Mouse (Mus musculus) midbrain, postnatal 0 days (tissue): ENCODE results near the gene Fam151a. TPM values are rescaled to one million over a fixed set of nuclear protein-coding genes. Genes with fewer than 3 reads are reported as not detected.

ENCODE experiments used
- ATAC-seq: fragments of 200-750 bp; cut with Nextera tagmentation; 2 replicates; pipeline ENCODE4 v1.8.0; 2017; ENCODE audit warnings: moderate number of reproducible peaks, mild to moderate bottlenecking, moderate TSS enrichment, moderate library complexity; ENCODE audit not compliant: low FRiP score
- DNase-seq: peaks from one replicate; pipeline ENCODE4 v3.0.0-alpha.2; 2015; ENCODE audit warnings: low spot score
- H3K27ac ChIP-seq: fragments of 300-500 bp; sonication (generic); 2 replicates; pipeline ENCODE4 v1.5.1; 2014; ENCODE audit warnings: low read depth, mild to moderate bottlenecking, low read length, mixed read lengths
- H3K27me3 ChIP-seq: fragments of 300-500 bp; sonication (generic); 2 replicates; pipeline ENCODE4 v1.6.1; 2014; ENCODE audit warnings: low read length, control low read depth, mixed read lengths; ENCODE audit not compliant: insufficient read depth
- H3K36me3 ChIP-seq: fragments of 300-500 bp; sonication (generic); 2 replicates; pipeline ENCODE4 v1.6.1; 2014; ENCODE audit warnings: low read length, control low read depth, mixed read lengths; ENCODE audit not compliant: insufficient read depth
- H3K4me1 ChIP-seq: fragments of 300-500 bp; sonication (generic); 2 replicates; pipeline ENCODE4 v1.6.1; 2014; ENCODE audit warnings: mild to moderate bottlenecking, control low read depth, antibody characterized with exemption, low read length, mixed read lengths; ENCODE audit not compliant: insufficient read depth
- H3K4me2 ChIP-seq: fragments of 300-500 bp; sonication (generic); 2 replicates; pipeline ENCODE4 v1.6.1; 2014; ENCODE audit warnings: low read depth, mild to moderate bottlenecking, low read length, mixed read lengths; ENCODE audit not compliant: poor library complexity, severe bottlenecking
- H3K4me3 ChIP-seq: fragments of 300-500 bp; sonication (generic); 2 replicates; pipeline ENCODE4 v1.5.1; 2014; ENCODE audit warnings: low read depth, mild to moderate bottlenecking, low read length, moderate library complexity
- H3K9ac ChIP-seq: fragments of 300-500 bp; sonication (generic); replicated peaks from 2 replicates; pipeline ENCODE4 v1.6.1; 2014; ENCODE audit warnings: mild to moderate bottlenecking, low read length, moderate library complexity, mixed read lengths; ENCODE audit not compliant: poor library complexity, severe bottlenecking
- H3K9me3 ChIP-seq: fragments of 300-500 bp; sonication (generic); 2 replicates; pipeline ENCODE4 v1.6.1; 2016; ENCODE audit warnings: low read length, control low read depth
- CTCF ChIP-seq: IDR thresholded peaks from 2 replicates; pipeline ENCODE4 v1.5.1; 2016; ENCODE audit warnings: antibody characterized with exemption, mild to moderate bottlenecking
- WGBS: fragments of 180-500 bp; shearing (Covaris S2); extraction: QIAGEN DNeasy Blood & Tissue Kit; methylation state at CpG from one replicate; pipeline ENCODE4 v1.1.7; 2014; 5-methylcytosine and 5-hydroxymethylcytosine counted together
- polyA plus RNA-seq: library from polyadenylated mRNA; unstranded; fragments of >200 nt; fragmentation: Nextera tagmentation; extraction: Ambion mirVana; gene quantifications from 2 replicates; pipeline ENCODE4 v1.2.1, GENCODE M21; 2015
- total RNA-seq: library from RNA; depleted of rRNA; stranded (reverse); fragments of >200 nt; gene quantifications from 2 replicates; pipeline ENCODE4 v1.2.3, GENCODE M21; 2014

The Fam151a gene
- total and polyA plus RNA-seq, 2 experiments from 2014 or later: not detected

- no peak for ATAC-seq
- peak overlapping the region; percentile 19; the same call in 1 of the 2 replicates for H3K9ac ChIP-seq
Observed at GRCm38 (mm10) chr4:106704416-106704815, 29.3 kb upstream of the Fam151a start.

GRCm38 (mm10) chr4:106705096-106705665, 28.5 kb upstream of the Fam151a start:
- Histone ChIP-seq H3K27ac (peak overlapping the region; percentile 74), H3K9ac (peak overlapping the region; percentile 33; the same call in 1 of the 2 replicates), H3K4me3 (no peak overlapping the region), H3K9me3 (no peaks in the 10 kb centered on the region), H3K4me1 (peaks cover 18% of the 10 kb centered on the region), H3K36me3 (no peaks in the 10 kb centered on the region), H3K27me3 (no peaks in the 10 kb centered on the region), H3K4me2 (no peak overlapping the region)
- WGBS: 32% methylated on average over 8 of the region's 8 CpGs
- TF ChIP-seq CTCF: no peak
- no peak for ATAC-seq
- DNase-seq: peak; percentile 9

More at GRCm38 (mm10) chr4:106704416-106704815, 29.3 kb upstream of the Fam151a start:
- Histone ChIP-seq H3K4me1 (peaks cover 25% of the 10 kb centered on the region), H3K36me3 (no peaks in the 10 kb centered on the region), H3K4me2 (no peak overlapping the region), H3K27me3 (no peaks in the 10 kb centered on the region), H3K4me3 (no peak overlapping the region), H3K9me3 (no peaks in the 10 kb centered on the region), H3K27ac (peak overlapping the region; percentile 74)
- TF ChIP-seq CTCF: no peak
- WGBS: 28% methylated on average over 11 of the region's 11 CpGs
- peak; percentile 77 for DNase-seq

DNA sequence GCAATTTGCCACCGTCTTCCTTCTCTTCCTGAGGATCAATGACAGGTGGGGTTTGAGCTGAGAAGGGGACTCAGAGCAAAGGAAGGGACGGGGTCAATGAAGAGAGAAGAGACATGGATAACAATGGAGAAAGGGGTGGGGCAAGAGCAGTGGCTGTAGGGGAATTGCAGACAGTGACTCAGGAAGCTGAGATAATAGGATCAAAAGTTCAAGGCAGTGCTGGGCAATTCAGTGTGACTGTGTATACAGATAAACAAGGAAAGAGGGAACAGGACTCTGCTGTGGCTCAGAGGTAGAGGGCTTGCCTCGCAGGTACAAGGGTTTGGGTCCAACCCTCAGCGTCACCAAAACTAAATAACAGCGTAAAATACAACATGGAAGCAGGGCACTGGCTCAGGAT, 25.7 kb upstream of the Fam151a start:
- Histone ChIP-seq H3K36me3 (no peaks in the 10 kb centered on the region), H3K4me2 (peak overlapping the region; percentile 34), H3K4me1 (peaks cover 13% of the 10 kb centered on the region), H3K27me3 (no peaks in the 10 kb centered on the region), H3K9me3 (no peaks in the 10 kb centered on the region), H3K4me3 (no peak overlapping the region), H3K9ac (no peak overlapping the region), H3K27ac (no peak overlapping the region)
- ATAC-seq: no peak
- 38% methylated on average over 5 of the region's 5 CpGs for WGBS
- no peak for DNase-seq
- no peak for TF ChIP-seq CTCF

DNA sequence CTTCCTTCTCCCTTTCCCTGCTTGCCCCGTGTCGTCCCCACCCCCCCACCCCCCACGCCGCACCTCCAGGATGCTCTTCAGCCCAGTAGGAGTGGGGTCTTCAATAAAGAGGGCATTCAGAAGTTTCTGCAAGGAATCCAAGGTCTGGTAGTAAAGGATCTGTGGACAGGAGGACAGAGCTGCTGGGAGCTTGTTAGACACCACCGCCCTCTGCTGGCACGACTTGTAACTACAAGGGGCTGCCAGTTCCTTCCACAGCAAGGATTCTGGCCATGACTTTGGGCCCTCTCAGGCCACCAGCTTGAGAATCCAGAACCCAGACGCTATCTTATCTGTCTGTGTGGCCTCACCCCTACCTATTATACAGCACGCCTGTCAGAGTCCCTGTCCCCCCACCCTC, 25.3 kb upstream of the Fam151a start:
- no peaks in the 10 kb centered on the region for H3K27me3 ChIP-seq
- peak; percentile 95 for TF ChIP-seq CTCF
- no peak overlapping the region for H3K4me3 ChIP-seq
- ATAC-seq: peak; percentile 48; the same call in 1 of the 2 replicates
- WGBS: 0% methylated on average over 6 of the region's 8 CpGs
- H3K36me3 ChIP-seq: no peaks in the 10 kb centered on the region
- H3K4me2 ChIP-seq: peak overlapping the region; percentile 34
- H3K9ac ChIP-seq: no peak overlapping the region
- no peaks in the 10 kb centered on the region for H3K9me3 ChIP-seq
- DNase-seq: peak; percentile 80
- H3K27ac ChIP-seq: no peak overlapping the region
- peaks cover 13% of the 10 kb centered on the region for H3K4me1 ChIP-seq

DNA sequence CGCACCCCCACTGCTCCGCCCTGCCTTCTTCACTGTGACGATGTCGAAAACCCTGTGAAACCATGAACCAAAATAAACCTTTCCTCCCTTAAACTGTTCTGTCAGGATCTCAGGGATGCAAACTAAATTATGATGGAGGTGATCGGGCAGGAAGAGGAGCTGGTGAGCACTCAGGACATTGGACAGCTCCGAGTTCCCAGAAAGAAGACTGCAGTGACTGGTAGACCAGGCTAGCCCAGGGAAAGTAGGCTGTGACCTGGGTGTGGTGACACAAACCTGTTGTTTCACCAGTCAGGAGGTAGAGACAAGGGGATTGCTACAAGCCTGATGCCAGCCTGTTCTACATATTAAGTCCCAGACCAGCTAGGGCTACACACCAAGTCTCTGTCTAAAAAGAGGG, 20.1 kb upstream of the Fam151a start:
- no peak for TF ChIP-seq CTCF
- H3K9ac ChIP-seq: no peak overlapping the region

GRCm38 (mm10) chr4:106720631-106721030, 13.1 kb upstream of the Fam151a start:
- ATAC-seq (no peak), DNase-seq (no peak)
- Histone ChIP-seq H3K27me3 (no peaks in the 10 kb centered on the region), H3K27ac (no peak overlapping the region), H3K4me2 (no peak overlapping the region), H3K4me3 (no peak overlapping the region), H3K36me3 (no peaks in the 10 kb centered on the region), H3K9me3 (no peaks in the 10 kb centered on the region), H3K9ac (no peak overlapping the region), H3K4me1 (no peaks in the 10 kb centered on the region)
- no peak for TF ChIP-seq CTCF
- 89% methylated on average over 4 of the region's 4 CpGs for WGBS

More for the DNA sequence above, 20.1 kb upstream of the Fam151a start:
- ATAC-seq (no peak), DNase-seq (no peak)
- no peak overlapping the region for H3K27ac ChIP-seq
- no peaks in the 10 kb centered on the region for H3K36me3 ChIP-seq
- no peaks in the 10 kb centered on the region for H3K9me3 ChIP-seq
- H3K4me3 ChIP-seq: no peak overlapping the region
- WGBS: 91% methylated on average over 6 of the region's 6 CpGs
- no peaks in the 10 kb centered on the region for H3K4me1 ChIP-seq
- H3K4me2 ChIP-seq: no peak overlapping the region
- no peaks in the 10 kb centered on the region for H3K27me3 ChIP-seq
